ENCODE assay signal across 24 mouse cellular contexts in the genomic region with DNA sequence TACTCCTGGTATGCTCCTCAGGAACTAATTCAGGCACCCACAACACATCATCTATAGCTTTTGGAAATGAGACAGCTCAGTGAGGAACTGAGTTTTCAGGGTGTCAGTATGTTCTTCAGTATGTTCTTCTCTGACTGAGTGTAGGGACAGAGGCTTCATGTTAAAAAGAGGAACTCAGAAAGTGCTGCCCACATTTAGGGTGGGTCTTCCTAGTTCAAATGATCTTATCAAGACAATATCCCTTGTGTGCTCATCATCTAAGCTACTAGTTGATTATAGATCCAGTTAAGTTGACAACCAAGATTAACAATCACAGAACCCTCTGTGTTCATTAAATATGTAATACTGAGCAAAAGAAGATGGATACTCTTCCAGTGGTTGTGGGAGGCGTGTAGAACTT.
A peak's percentile ranks its signal among the peaks of the same experiment; 100 is the strongest.
DNase-seq lines count a peak whose midpoint lies in the region; ATAC-seq and TF ChIP-seq lines count a peak whose summit lies in the region.
"Had no signal": no experiment of that assay in that cellular context is flagged by ENCODE, and none has a peak within 500 bp of the region (broad histone marks: within the 10 kb centered on the region; RNA-seq: fewer than 3 reads in every experiment).

No protein-coding gene starts in this region.

- H3K27me3 ChIP-seq in CH12.LX (replicated peaks), result no peaks in the 10 kb centered on the region
- H3K27me3 ChIP-seq in G1E (ENCODE audit: insufficient read depth, low read length), result no peaks in the 10 kb centered on the region
- no peaks in the 10 kb centered on the region for H3K27me3 ChIP-seq in MEL (ENCODE audit: control insufficient read depth in 1 of 2, insufficient read depth in 2 of 2, low read length in 2 of 2)
- no peaks in the 10 kb centered on the region for H3K27me3 ChIP-seq in midbrain, embryonic 15.5 days (replicated peaks)
- no peaks in the 10 kb centered on the region for H3K27me3 ChIP-seq in hindbrain, postnatal 0 days (ENCODE audit: insufficient read depth, low read length)
- H3K27me3 ChIP-seq: Patski had no signal

- TF ChIP-seq POLR2A in CH12.LX (IDR thresholded peaks at IDR 0.05; ENCODE audit: low read depth, low read length) (no peak), MEL (IDR thresholded peaks at IDR 0.05; ENCODE audit: control insufficient read depth in 1 of 2, insufficient read depth in 1 of 2, low read depth in 1 of 2, low read length in 2 of 2, poor library complexity in 1 of 2) (no peak)

- H3K9ac ChIP-seq in CH12.LX (ENCODE audit: insufficient read depth, low read depth) (no peak overlapping the region), MEL (ENCODE audit: control insufficient read depth, low read depth, low read length, poor library complexity, severe bottlenecking) (no peak overlapping the region)
- H3K9ac ChIP-seq in midbrain, embryonic 15.5 days, result no peak overlapping the region
- no peak overlapping the region for H3K9ac ChIP-seq in hindbrain, postnatal 0 days (replicated peaks; ENCODE audit: low read length)

- H3K36me3 ChIP-seq in CH12.LX (replicated peaks in 1 of 2; ENCODE audit: control insufficient read depth in 1 of 2, insufficient read depth in 1 of 2, low read length in 1 of 2), result no peaks in the 10 kb centered on the region
- no peaks in the 10 kb centered on the region for H3K36me3 ChIP-seq in G1E (replicated peaks)
- peaks cover 0 to 7% of the 10 kb centered on the region in 2 experiments; a peak in 2 of 4 replicates for H3K36me3 ChIP-seq in MEL (ENCODE audit: control insufficient read depth in 1 of 2, insufficient read depth in 2 of 2, low read length in 2 of 2)
- H3K36me3 ChIP-seq in midbrain, embryonic 15.5 days (replicated peaks), result no peaks in the 10 kb centered on the region
- no peaks in the 10 kb centered on the region for H3K36me3 ChIP-seq in hindbrain, postnatal 0 days (ENCODE audit: insufficient read depth, low read length)

- H3K79me2 ChIP-seq in CH12.LX (replicated peaks; ENCODE audit: control insufficient read depth, extremely low read depth, insufficient read depth, poor library complexity, severe bottlenecking) (no peaks in the 10 kb centered on the region), MEL (ENCODE audit: control insufficient read depth, insufficient read depth, low read length, poor library complexity) (no peaks in the 10 kb centered on the region)

- H3K4me3 ChIP-seq in CH12.LX (replicated peaks in 1 of 3; ENCODE audit: low read depth in 2 of 3, low read length in 2 of 3, poor library complexity in 1 of 3) (no peak overlapping the region), G1E (ENCODE audit: low read depth, low read length) (no peak overlapping the region), MEL (ENCODE audit: control insufficient read depth in 1 of 2, insufficient read depth in 1 of 2, low read depth in 2 of 2, low read length in 2 of 2) (no peak overlapping the region)
- no peak overlapping the region for H3K4me3 ChIP-seq in midbrain, embryonic 15.5 days
- H3K4me3 ChIP-seq in hindbrain, postnatal 0 days (ENCODE audit: low read length), result no peak overlapping the region

- DNase-seq in CH12.LX (ENCODE audit: extremely low read depth), result peak; percentile 12
- DNase-seq in G1E (ENCODE audit: low spot score), result no peak
- DNase-seq in MEL (ENCODE audit: low read depth, low spot score), result peak; percentile 74
- DNase-seq in MEL-GATA-1-ER (ENCODE audit: extremely low read depth, low read depth), result peak; percentile 36
- DNase-seq in embryo, embryonic 10.5 days (ENCODE audit: low spot score), result no peak
- DNase-seq in spleen, postnatal 14 days (ENCODE audit: low spot score in 2 of 2), result no peak
- DNase-seq in hindbrain, postnatal 0 days (ENCODE audit: low spot score), result no peak
- DNase-seq: adrenal gland, adult 2 months; adrenal gland, adult 8-10 months; adrenal gland, postnatal 10 days; adrenal gland, postnatal 14 days; adrenal gland, postnatal 25 days; adrenal gland, postnatal 36 days; B cell, adult 2 months; cerebellum, adult 11 months; cerebellum, adult 11-12 months; cerebellum, adult 18-20 months; cerebellum, adult 2 months; cerebellum, adult 8-10 months; cerebellum, adult 9-10 months had no signal

- H3K4me1 ChIP-seq in CH12.LX (ENCODE audit: control insufficient read depth in 1 of 2, insufficient read depth in 2 of 2), result peaks cover 0 to 3% of the 10 kb centered on the region in 2 experiments; a peak in 1 of 4 replicates
- no peaks in the 10 kb centered on the region for H3K4me1 ChIP-seq in G1E (ENCODE audit: insufficient read depth, low read depth, low read length)
- peaks cover 2 to 3% of the 10 kb centered on the region in 2 experiments for H3K4me1 ChIP-seq in MEL (ENCODE audit: control insufficient read depth in 1 of 2, insufficient read depth in 2 of 2, low read length in 2 of 2)
- H3K4me1 ChIP-seq in midbrain, embryonic 15.5 days, result no peaks in the 10 kb centered on the region
- H3K4me1 ChIP-seq in hindbrain, postnatal 0 days (ENCODE audit: insufficient read depth, low read length), result no peaks in the 10 kb centered on the region

- in situ Hi-C loops in CH12.LX (cut with MboI; ENCODE audit: low pct_ligation_motif_present, low pct_unique_long_range_greater_than_20kb, low sequenced_read_pairs), result no loop called here

- dilution Hi-C loops in CH12.LX (cut with MboI; ENCODE audit: extremely low pct_ligation_motif_present, extremely low pct_unique_long_range_greater_than_20kb, low sequenced_read_pairs), result no loop called here

- TF ChIP-seq EP300 in CH12.LX (IDR thresholded peaks at IDR 0.05; ENCODE audit: low read length), result no peak
- TF ChIP-seq EP300 in MEL (IDR thresholded peaks at IDR 0.05; ENCODE audit: low read depth in 1 of 2, low read length in 2 of 2), result peak; percentile 34 to 72; a peak in 2 of 4 replicates

- WGBS in midbrain, embryonic 15.5 days, result 85% methylated on average over 1 of the region's 1 CpGs
- 89% methylated on average over 1 of the region's 1 CpGs for WGBS in hindbrain, postnatal 0 days

- no peak for TF ChIP-seq CTCF in CH12.LX (conservative IDR thresholded peaks at IDR 0.05 in 1 of 2, IDR thresholded peaks at IDR 0.05 in 1 of 2; ENCODE audit: low read depth in 2 of 2, low read length in 2 of 2)
- no peak for TF ChIP-seq CTCF in G1E (IDR thresholded peaks at IDR 0.05; ENCODE audit: low read depth, low read length)
- TF ChIP-seq CTCF in MEL (IDR thresholded peaks at IDR 0.05 in 2 of 3, conservative IDR thresholded peaks at IDR 0.05 in 1 of 3; ENCODE audit: control insufficient read depth in 1 of 3, insufficient read depth in 1 of 3, low read depth in 2 of 3, low read length in 3 of 3, poor library complexity in 1 of 3, severe bottlenecking in 1 of 3), result no peak
- no peak for TF ChIP-seq CTCF in hindbrain, postnatal 0 days (IDR thresholded peaks at IDR 0.05; ENCODE audit: low read depth)

- H3K9me3 ChIP-seq in CH12.LX (replicated peaks; ENCODE audit: low read length) (no peaks in the 10 kb centered on the region), G1E (replicated peaks) (no peaks in the 10 kb centered on the region), MEL (replicated peaks; ENCODE audit: insufficient read depth, low read length) (no peaks in the 10 kb centered on the region)
- H3K9me3 ChIP-seq in midbrain, embryonic 15.5 days, result no peaks in the 10 kb centered on the region
- no peaks in the 10 kb centered on the region for H3K9me3 ChIP-seq in hindbrain, postnatal 0 days (ENCODE audit: low read length)

- 0 out of 2 replicates have a peak, but pooled peaks have one; percentile 28 for ATAC-seq in G1E (ENCODE audit: extremely low read depth, insufficient number of reproducible peaks, low FRiP score, poor library complexity, severe bottlenecking)
- ATAC-seq in midbrain, embryonic 15.5 days (replicated peaks), result no peak
- ATAC-seq in hindbrain, postnatal 0 days, result no peak
- ATAC-seq: activated CD4-positive, CD25-positive, alpha-beta regulatory T cell, adult 4 months; CD4-positive, CD25-positive, alpha-beta regulatory T cell, adult 4 months; Patski had no signal

- H3K27ac ChIP-seq in CH12.LX (ENCODE audit: insufficient read depth, low read depth) (no peak overlapping the region), MEL (ENCODE audit: control insufficient read depth, low read depth, low read length) (no peak overlapping the region)
- no peak overlapping the region for H3K27ac ChIP-seq in midbrain, embryonic 15.5 days
- H3K27ac ChIP-seq in hindbrain, postnatal 0 days, result no peak overlapping the region

- H3K4me2 ChIP-seq in CH12.LX (ENCODE audit: insufficient read depth, low read depth, poor library complexity, severe bottlenecking), result no peak overlapping the region
- no peak overlapping the region for H3K4me2 ChIP-seq in midbrain, embryonic 15.5 days
- H3K4me2 ChIP-seq in hindbrain, postnatal 0 days (ENCODE audit: low read depth, low read length), result no peak overlapping the region

- TF ChIP-seq RAD21 in CH12.LX (IDR thresholded peaks at IDR 0.05; ENCODE audit: low read depth, low read length), result no peak
- TF ChIP-seq RAD21 in MEL (IDR thresholded peaks at IDR 0.05; ENCODE audit: low read depth, low read length), result no peak; the same call in 1 of the 2 replicates

TF ChIP-seq in CH12.LX, 34 proteins besides CTCF, POLR2A, EP300 and RAD21:
- TF ChIP-seq USF1 (IDR thresholded peaks at IDR 0.05; ENCODE audit: low read depth, low read length), result no peak
- TF ChIP-seq NELFE (IDR thresholded peaks at IDR 0.05; ENCODE audit: low read depth, low read length), result no peak
- no peak for TF ChIP-seq TBP (conservative IDR thresholded peaks at IDR 0.05; ENCODE audit: low read depth, low read length)

TF ChIP-seq in MEL, 35 proteins besides CTCF, POLR2A, EP300 and RAD21 (continues in another document):
- TF ChIP-seq USF2 (IDR thresholded peaks at IDR 0.05; ENCODE audit: borderline replicate concordance in 1 of 2, insufficient read depth in 1 of 2, low read depth in 1 of 2, low read length in 2 of 2) (no peak), MXI1 (IDR thresholded peaks at IDR 0.05; ENCODE audit: low read depth, low read length) (no peak), TCF12 (IDR thresholded peaks at IDR 0.05; ENCODE audit: low read depth, low read length) (no peak), JUND (IDR thresholded peaks at IDR 0.05; ENCODE audit: low read depth, low read length) (no peak), RCOR1 (IDR thresholded peaks at IDR 0.05; ENCODE audit: low read depth, low read length) (0 out of 2 replicates have a peak, but pooled peaks have one; percentile 47), ZNF384 (IDR thresholded peaks at IDR 0.05; ENCODE audit: low read depth, low read length) (no peak), SIN3A (IDR thresholded peaks at IDR 0.05; ENCODE audit: low read length) (no peak), MAFK (IDR thresholded peaks at IDR 0.05; ENCODE audit: borderline replicate concordance, low read depth, low read length) (no peak), ZC3H11A (IDR thresholded peaks at IDR 0.05; ENCODE audit: low read depth, low read length) (no peak; the same call in 1 of the 2 replicates), NRF1 (IDR thresholded peaks at IDR 0.05; ENCODE audit: insufficient read depth, low read depth, low read length, poor library complexity, severe bottlenecking) (no peak), MYB (IDR thresholded peaks at IDR 0.05; ENCODE audit: low read depth, low read length) (no peak), POLR2AphosphoS5 (IDR thresholded peaks at IDR 0.05; ENCODE audit: borderline replicate concordance, low read depth, low read length) (no peak), SMC3 (IDR thresholded peaks at IDR 0.05; ENCODE audit: low read depth, low read length) (no peak; the same call in 1 of the 2 replicates)

Comparison
In these comparisons a context has a peak if more than half of its experiments do, and no peak if none do; other contexts are left out.
1. DNase-seq: peak in CH12.LX (single experiment), MEL (single experiment) and MEL-GATA-1-ER (single experiment); none in G1E (single experiment), embryo, embryonic 10.5 days (single experiment), spleen, postnatal 14 days (0 of 2) and hindbrain, postnatal 0 days (single experiment).